Mouse (Mus musculus) MEL (cell line): ENCODE measurements around the gene Adprhl1. TPM values are rescaled to one million over a fixed set of nuclear protein-coding genes. Genes with fewer than 3 reads are reported as not detected.

ENCODE experiments used
- DNase-seq: peaks from one replicate; pipeline ENCODE4 v3.0.0; 2011; ENCODE audit warnings: low read depth, low spot score
- H3K27ac ChIP-seq: 2 replicates; pipeline ENCODE4 v1.5.1; 2012; ENCODE audit warnings: low read depth, mild to moderate bottlenecking, control low read depth, low read length, moderate library complexity; ENCODE audit not compliant: control insufficient read depth
- H3K27me3 ChIP-seq, 2 experiments: fragments of 150-350 bp in 1 of 2; sonication (generic) in 1 of 2; 2 replicates each; pipeline ENCODE4 v1.6.1; 2012; ENCODE audit warnings: low read length in 2 of 2, mild to moderate bottlenecking in 2 of 2, improper control_type of control experiment in 1 of 2, moderate library complexity in 1 of 2; ENCODE audit not compliant: insufficient read depth in 2 of 2, control insufficient read depth in 1 of 2
- H3K36me3 ChIP-seq, 2 experiments: 2 replicates each; pipeline ENCODE4 v1.6.1; 2012 to 2014; ENCODE audit warnings: low read length in 2 of 2, improper control_type of control experiment in 1 of 2, inconsistent platforms in 1 of 2, mild to moderate bottlenecking in 1 of 2; ENCODE audit not compliant: insufficient read depth in 2 of 2, control insufficient read depth in 1 of 2
- H3K4me1 ChIP-seq, 2 experiments: fragments of 150-350 bp in 1 of 2; sonication (generic) in 1 of 2; 2 replicates each; pipeline ENCODE4 v1.6.1; 2012; ENCODE audit warnings: low read length in 2 of 2, improper control_type of control experiment in 1 of 2, mild to moderate bottlenecking in 1 of 2; ENCODE audit not compliant: insufficient read depth in 2 of 2, control insufficient read depth in 1 of 2
- H3K4me3 ChIP-seq, 2 experiments: fragments of 150-350 bp in 1 of 2; sonication (generic) in 1 of 2; 2 replicates each; pipeline ENCODE4 v1.5.1; 2012; ENCODE audit warnings: low read depth in 2 of 2, low read length in 2 of 2, mild to moderate bottlenecking in 2 of 2, moderate library complexity in 2 of 2, control low read depth in 1 of 2, improper control_type of control experiment in 1 of 2; ENCODE audit not compliant: control insufficient read depth in 1 of 2, insufficient read depth in 1 of 2
- H3K79me2 ChIP-seq: 2 replicates; pipeline ENCODE4 v1.6.1; 2012; ENCODE audit warnings: mild to moderate bottlenecking, low read length, moderate library complexity; ENCODE audit not compliant: control insufficient read depth, poor library complexity, insufficient read depth
- H3K9ac ChIP-seq: 2 replicates; pipeline ENCODE4 v1.6.1; 2012; ENCODE audit warnings: low read depth, mild to moderate bottlenecking, control low read depth, low read length, moderate library complexity; ENCODE audit not compliant: control insufficient read depth, poor library complexity, severe bottlenecking
- H3K9me3 ChIP-seq: fragments of 150-350 bp; sonication (generic); replicated peaks from 2 replicates; pipeline ENCODE4 v1.6.1; 2012; ENCODE audit warnings: mild to moderate bottlenecking, low read length, improper control_type of control experiment, moderate library complexity; ENCODE audit not compliant: insufficient read depth
- BHLHE40 ChIP-seq: IDR thresholded peaks from 2 replicates; pipeline ENCODE4 v1.6.1; 2012; ENCODE audit warnings: low read depth, mild to moderate bottlenecking, inconsistent platforms, low read length, improper control_type of control experiment, borderline replicate concordance
- E2F4 ChIP-seq: IDR thresholded peaks from 2 replicates; pipeline ENCODE4 v1.6.1; 2011; ENCODE audit warnings: low read depth, low read length, improper control_type of control experiment, borderline replicate concordance
- ETS1 ChIP-seq: IDR thresholded peaks from 2 replicates; pipeline ENCODE4 v1.6.1; 2012; ENCODE audit warnings: low read depth, mild to moderate bottlenecking, inconsistent platforms, low read length, improper control_type of control experiment, moderate library complexity
- GATA1 ChIP-seq: IDR thresholded peaks from 2 replicates; pipeline ENCODE4 v1.6.1; 2011; ENCODE audit warnings: low read depth, low read length, improper control_type of control experiment
- HCFC1 ChIP-seq: IDR thresholded peaks from 2 replicates; pipeline ENCODE4 v1.6.1; 2012; ENCODE audit warnings: low read depth, mild to moderate bottlenecking, inconsistent platforms, low read length, improper control_type of control experiment, moderate library complexity
- MXI1 ChIP-seq: IDR thresholded peaks from 2 replicates; pipeline ENCODE4 v1.6.1; 2011; ENCODE audit warnings: mild to moderate bottlenecking, low read depth, low read length, improper control_type of control experiment
- MYB ChIP-seq: IDR thresholded peaks from 2 replicates; pipeline ENCODE4 v1.6.1; 2011; ENCODE audit warnings: mild to moderate bottlenecking, low read depth, low read length, improper control_type of control experiment
- NRF1 ChIP-seq: IDR thresholded peaks from 2 replicates; pipeline ENCODE4 v1.6.1; 2014; ENCODE audit warnings: low read depth, mild to moderate bottlenecking, inconsistent platforms, low read length, improper control_type of control experiment, moderate library complexity; ENCODE audit not compliant: poor library complexity, insufficient read depth, severe bottlenecking
- RAD21 ChIP-seq: IDR thresholded peaks from 2 replicates; pipeline ENCODE4 v1.6.1; 2011; ENCODE audit warnings: mild to moderate bottlenecking, low read depth, low read length, improper control_type of control experiment
- TBP ChIP-seq: IDR thresholded peaks from 2 replicates; pipeline ENCODE4 v1.8.0; 2011; ENCODE audit warnings: low read depth, low read length, improper control_type of control experiment
- USF1 ChIP-seq: IDR thresholded peaks from 2 replicates; pipeline ENCODE4 v1.6.1; 2014; ENCODE audit warnings: low read depth, mild to moderate bottlenecking, inconsistent platforms, low read length, improper control_type of control experiment, moderate library complexity
- USF2 ChIP-seq, 2 experiments: IDR thresholded peaks; 2 replicates each; pipeline ENCODE4 v1.6.1; 2011 to 2012; ENCODE audit warnings: improper control_type of control experiment in 2 of 2, low read length in 2 of 2, borderline replicate concordance in 1 of 2, inconsistent platforms in 1 of 2, low read depth in 1 of 2, mild to moderate bottlenecking in 1 of 2; ENCODE audit not compliant: insufficient read depth in 1 of 2
- ZC3H11A ChIP-seq: IDR thresholded peaks from 2 replicates; pipeline ENCODE4 v1.6.1; 2012; ENCODE audit warnings: low read depth, mild to moderate bottlenecking, inconsistent platforms, low read length, improper control_type of control experiment
- ZKSCAN1 ChIP-seq: IDR thresholded peaks from 2 replicates; pipeline ENCODE4 v1.6.1; 2012; ENCODE audit warnings: low read depth, mild to moderate bottlenecking, inconsistent platforms, low read length, improper control_type of control experiment, moderate library complexity
- ZMIZ1 ChIP-seq: IDR thresholded peaks from 2 replicates; pipeline ENCODE4 v1.6.1; 2012; ENCODE audit warnings: low read depth, mild to moderate bottlenecking, inconsistent platforms, low read length, improper control_type of control experiment, moderate library complexity
- polyA plus RNA-seq, 2 experiments: library from polyadenylated mRNA; stranded (reverse) in 1 of 2; unstranded in 1 of 2; fragments of >175 nt in 1 of 2; fragments of >200 nt in 1 of 2; gene quantifications; 2 replicates each; pipeline versions ENCODE4 v1.2.1 to v1.2.4; 2012; ENCODE audit warnings: low replicate concordance in 2 of 2, low read depth in 1 of 2; ENCODE audit not compliant: insufficient read length in 2 of 2, insufficient read depth in 1 of 2, missing spikeins in 1 of 2
- total RNA-seq: library from RNA; depleted of rRNA; stranded (reverse); fragments of 300-350 nt; gene quantifications from 2 replicates; pipeline ENCODE4 v1.2.3, GENCODE M21; 2012

The Adprhl1 gene
- total and polyA plus RNA-seq, 3 experiments = not detected

GRCm38 (mm10) chr8:13224426-13224825, 29.5 kb downstream of the Adprhl1 start:
- DNase-seq = no peak
- Histone ChIP-seq H3K79me2 (no peaks in the 10 kb centered on the region), H3K4me1 (no peaks in the 10 kb centered on the region), H3K27ac (no peak overlapping the region), H3K4me3 (no peak overlapping the region), H3K27me3 (peaks cover 2 to 4% of the 10 kb centered on the region in 2 experiments; a peak in 3 of 4 replicates), H3K36me3 (no peaks in the 10 kb centered on the region), H3K9ac (no peak overlapping the region), H3K9me3 (no peaks in the 10 kb centered on the region)
- no peak for TF ChIP-seq ZC3H11A
- no peak for TF ChIP-seq RAD21
- no peak for TF ChIP-seq NRF1
- no peak for TF ChIP-seq ZMIZ1
- TF ChIP-seq E2F4 = no peak
- TF ChIP-seq MYB = no peak
- no peak for TF ChIP-seq MXI1
- no peak for TF ChIP-seq ETS1
- no peak for TF ChIP-seq ZKSCAN1
- TF ChIP-seq USF1 = no peak
- TF ChIP-seq BHLHE40 = no peak
- TF ChIP-seq HCFC1 = no peak

GRCm38 (mm10) chr8:13218441-13218840, 35.5 kb downstream of the Adprhl1 start:
- Histone ChIP-seq H3K27ac (no peak overlapping the region), H3K4me3 (no peak overlapping the region), H3K27me3 (no peaks in the 10 kb centered on the region; a peak in 1 of 4 replicates), H3K9me3 (no peaks in the 10 kb centered on the region), H3K36me3 (no peaks in the 10 kb centered on the region), H3K79me2 (no peaks in the 10 kb centered on the region), H3K4me1 (peaks cover 4 to 7% of the 10 kb centered on the region in 2 experiments; a peak in 3 of 4 replicates), H3K9ac (no peak overlapping the region)
- TF ChIP-seq TBP = peak; percentile 96
- TF ChIP-seq USF1 = no peak
- DNase-seq = peak; percentile 42

GRCm38 (mm10) chr8:13217986-13218385, 36.0 kb downstream of the Adprhl1 start:
- peak; percentile 88 for TF ChIP-seq GATA1
- no peak for TF ChIP-seq NRF1
- no peak for TF ChIP-seq USF2 (IDR thresholded peaks at IDR 0.05; ENCODE audit: borderline replicate concordance in 1 of 2, insufficient read depth in 1 of 2, low read depth in 1 of 2, low read length in 2 of 2)
- no peak for TF ChIP-seq ZMIZ1
- Histone ChIP-seq H3K27ac (no peak overlapping the region), H3K79me2 (no peaks in the 10 kb centered on the region), H3K9ac (no peak overlapping the region), H3K27me3 (no peaks in the 10 kb centered on the region; a peak in 1 of 4 replicates), H3K4me3 (no peak overlapping the region), H3K4me1 (peaks cover 7 to 9% of the 10 kb centered on the region in 2 experiments; a peak in 3 of 4 replicates), H3K36me3 (no peaks in the 10 kb centered on the region), H3K9me3 (no peaks in the 10 kb centered on the region)
- DNase-seq = peak; percentile 72
